Comparison of ENCODE assay signal across 12 mouse cellular contexts in the genomic region with DNA sequence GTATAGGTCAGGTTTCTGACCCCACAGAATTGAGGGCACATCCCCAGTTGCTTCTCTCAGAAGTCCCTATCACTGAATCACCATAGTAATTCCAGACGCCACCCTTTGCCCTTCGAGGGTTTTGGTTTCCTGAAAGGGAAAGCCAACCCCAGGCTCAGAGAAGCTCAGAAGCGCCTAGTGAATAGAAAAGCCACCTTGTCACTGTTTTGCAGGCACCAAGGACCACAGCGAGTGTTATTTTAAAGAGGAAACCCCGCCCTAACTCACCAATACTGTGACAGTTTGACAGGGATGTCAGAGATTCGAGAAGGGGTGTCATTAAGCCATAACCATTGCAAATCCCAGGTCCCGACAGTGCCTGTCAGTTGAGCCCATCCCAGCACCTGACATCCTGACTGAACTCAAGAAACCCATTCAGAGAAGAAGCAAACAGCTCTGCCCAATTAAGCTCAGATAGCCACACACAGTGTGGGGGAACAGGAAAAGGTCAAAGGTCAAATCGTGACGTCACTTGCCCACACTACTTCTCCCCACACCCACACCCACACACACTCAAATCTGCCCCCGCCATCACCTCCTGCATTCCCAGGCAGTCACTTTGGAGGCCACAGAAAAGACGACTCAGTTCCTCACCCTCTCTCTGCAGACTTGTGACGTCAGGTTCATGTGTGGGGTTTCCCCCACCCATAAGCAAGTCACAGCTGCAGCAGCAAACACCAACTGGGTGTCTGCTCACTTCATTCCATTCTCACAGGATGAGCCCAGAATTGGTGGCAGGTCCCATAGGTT. TPM values are rescaled to one million over a fixed set of nuclear protein-coding genes. Genes with fewer than 3 reads are reported as not detected.
DNase-seq lines count a peak whose midpoint lies in the region; ATAC-seq and TF ChIP-seq lines count a peak whose summit lies in the region.
"Had no signal": no experiment of that assay in that cellular context is flagged by ENCODE, and none has a peak within 500 bp of the region (broad histone marks: within the 10 kb centered on the region; RNA-seq: fewer than 3 reads in every experiment).

No protein-coding gene starts in this region.

- no peaks in the 10 kb centered on the region for H3K36me3 ChIP-seq in embryonic facial prominence, embryonic 14.5 days (ENCODE audit: control insufficient read depth, insufficient read depth, low read length)
- no peaks in the 10 kb centered on the region for H3K36me3 ChIP-seq in embryonic facial prominence, embryonic 10.5 days (replicated peaks)
- no peaks in the 10 kb centered on the region for H3K36me3 ChIP-seq in myocyte (ENCODE audit: control insufficient read depth, insufficient read depth)
- no peaks in the 10 kb centered on the region for H3K36me3 ChIP-seq in heart, embryonic 10.5 days
- H3K36me3 ChIP-seq: G1E had no signal

- no peak for TF ChIP-seq CTCF in gastrocnemius, adult 2 months (IDR thresholded peaks at IDR 0.05)

- intact Hi-C loops in gastrocnemius, adult 2 months (cut with DNase I) = no loop called here

- no peak overlapping the region for H3K4me3 ChIP-seq in embryonic facial prominence, embryonic 14.5 days (ENCODE audit: low read depth, low read length)
- no peak overlapping the region for H3K4me3 ChIP-seq in embryonic facial prominence, embryonic 10.5 days
- no peak overlapping the region for H3K4me3 ChIP-seq in myocyte
- no peak overlapping the region for H3K4me3 ChIP-seq in heart, embryonic 10.5 days
- no peak overlapping the region for H3K4me3 ChIP-seq in gastrocnemius, adult 2 months

- H3K9me3 ChIP-seq in embryonic facial prominence, embryonic 14.5 days (ENCODE audit: control insufficient read depth, low read length) = no peaks in the 10 kb centered on the region
- no peaks in the 10 kb centered on the region for H3K9me3 ChIP-seq in embryonic facial prominence, embryonic 10.5 days
- no peaks in the 10 kb centered on the region for H3K9me3 ChIP-seq in heart, embryonic 10.5 days
- H3K9me3 ChIP-seq: G1E had no signal

- H3K4me2 ChIP-seq in embryonic facial prominence, embryonic 14.5 days (ENCODE audit: low read depth, low read length) = no peak overlapping the region
- H3K4me2 ChIP-seq in myocyte (ENCODE audit: low read depth) = peak overlapping the region; percentile 67

- peak; percentile 16 for DNase-seq in embryonic facial prominence, embryonic 14.5 days (ENCODE audit: low spot score)
- DNase-seq in embryonic facial prominence, embryonic 10.5 days (ENCODE audit: low spot score) = no peak
- peak; percentile 73 for DNase-seq in 416B (ENCODE audit: low read depth)
- no peak for DNase-seq in heart, embryonic 10.5 days (ENCODE audit: low spot score)
- no peak for DNase-seq in gastrocnemius, adult 2 months
- no peak for DNase-seq in embryo, embryonic 9.5 days (ENCODE audit: extremely low spot score)
- DNase-seq: cerebellum, postnatal 14 days; heart, adult 11 months; kidney, postnatal 4 days had no signal

- 47% methylated on average over 12 of the region's 12 CpGs for WGBS in embryonic facial prominence, embryonic 14.5 days
- 50% methylated on average over 12 of the region's 12 CpGs for WGBS in embryonic facial prominence, embryonic 10.5 days
- WGBS in heart, embryonic 10.5 days = 50% methylated on average over 12 of the region's 12 CpGs

- H3K79me2 ChIP-seq in myocyte (ENCODE audit: control insufficient read depth, insufficient read depth) = peaks cover 61% of the 10 kb centered on the region

- no peak overlapping the region for H3ac ChIP-seq in myocyte (ENCODE audit: control insufficient read depth, insufficient read length)

- H3K4me1 ChIP-seq in embryonic facial prominence, embryonic 14.5 days (ENCODE audit: control insufficient read depth, insufficient read depth, low read length) = 0 out of 2 replicates have a peak, but pooled peaks cover 10% of the 10 kb centered on the region
- peaks cover 36% of the 10 kb centered on the region for H3K4me1 ChIP-seq in embryonic facial prominence, embryonic 10.5 days
- peaks cover 65% of the 10 kb centered on the region for H3K4me1 ChIP-seq in heart, embryonic 10.5 days

- ATAC-seq in embryonic facial prominence, embryonic 14.5 days (ENCODE audit: low read depth) = no peak
- peak; percentile 67 for ATAC-seq in common myeloid progenitor, adult 5-6 weeks (replicated peaks; ENCODE audit: low read depth, poor library complexity, severe bottlenecking)

- no peak for TF ChIP-seq POLR2A in myocyte (IDR thresholded peaks at IDR 0.05; ENCODE audit: insufficient read length, low read depth)

- no peaks in the 10 kb centered on the region for H3K27me3 ChIP-seq in embryonic facial prominence, embryonic 14.5 days (replicated peaks; ENCODE audit: control insufficient read depth, insufficient read depth, low read length)
- peaks cover 36% of the 10 kb centered on the region for H3K27me3 ChIP-seq in embryonic facial prominence, embryonic 10.5 days (replicated peaks; ENCODE audit: low read depth, poor library complexity, severe bottlenecking)
- H3K27me3 ChIP-seq in myocyte (ENCODE audit: control insufficient read depth, insufficient read depth, insufficient read length) = no peaks in the 10 kb centered on the region
- no peaks in the 10 kb centered on the region for H3K27me3 ChIP-seq in heart, embryonic 10.5 days (ENCODE audit: insufficient read depth, poor library complexity, severe bottlenecking)

- H3K27ac ChIP-seq in embryonic facial prominence, embryonic 14.5 days (replicated peaks; ENCODE audit: low read depth, low read length) = no peak overlapping the region
- H3K27ac ChIP-seq in embryonic facial prominence, embryonic 10.5 days (replicated peaks) = no peak overlapping the region
- no peak overlapping the region for H3K27ac ChIP-seq in heart, embryonic 10.5 days
- H3K27ac ChIP-seq in gastrocnemius, adult 2 months = no peak overlapping the region

- H3K9ac ChIP-seq in embryonic facial prominence, embryonic 14.5 days (ENCODE audit: low read depth, low read length) = no peak overlapping the region

TF ChIP-seq in myocyte, 11 proteins besides CTCF, POLR2A, EP300 and RAD21:
- TF ChIP-seq MYOG (IDR thresholded peaks at IDR 0.05; ENCODE audit: control insufficient read depth in 1 of 3, insufficient read depth in 1 of 3, insufficient read length in 2 of 3, low read depth in 2 of 3) (peak; percentile 14 to 90 (median 37)), MAX (IDR thresholded peaks at IDR 0.05; ENCODE audit: low read depth) (no peak), SRF (IDR thresholded peaks at IDR 0.05; ENCODE audit: control insufficient read depth, insufficient read length, low read depth) (no peak), TCF12 (IDR thresholded peaks at IDR 0.05; ENCODE audit: insufficient read depth, poor library complexity, severe bottlenecking) (peak; percentile 36), CEBPB (IDR thresholded peaks at IDR 0.05; ENCODE audit: insufficient read depth, poor library complexity, severe bottlenecking) (no peak), E2F4 (IDR thresholded peaks at IDR 0.05; ENCODE audit: insufficient read depth) (no peak), MYOD1 (IDR thresholded peaks at IDR 0.05; ENCODE audit: control insufficient read depth in 1 of 3, insufficient read length in 2 of 3, low read depth in 2 of 3) (peak; percentile 18 to 90 (median 80))

RNA-seq across cellular contexts. Expression of a gene that starts 35.2 kb away (rescaled TPM):
- 1.2 and 1.8 TPM in 2 replicates for polyA plus RNA-seq in embryonic facial prominence, embryonic 14.5 days (2014; fragmentation: Nextera tagmentation; extraction: Ambion mirVana)
- polyA plus RNA-seq in embryonic facial prominence, embryonic 10.5 days (2016; fragmentation: Nextera tagmentation; extraction: Ambion mirVana) = 0.10 and 0.40 TPM in 2 replicates
- 7.4 and 11.2 TPM in 2 replicates for total RNA-seq in common myeloid progenitor, adult 5-6 weeks (2017)
- polyA plus RNA-seq in myocyte (2012; fragmentation: generic; extraction: Trizol) = 6.5 TPM
- polyA plus RNA-seq in heart, embryonic 10.5 days (2016; fragmentation: Nextera tagmentation; extraction: Ambion mirVana) = 0.88 and 0.99 TPM in 2 replicates
- 1 to 10 TPM; 4.3 to 8.2 TPM for total RNA-seq in gastrocnemius, adult 2 months (2021)

Comparison
In these comparisons a context has a peak if more than half of its experiments do, and no peak if none do; other contexts are left out.
1. DNase-seq: peak in embryonic facial prominence, embryonic 14.5 days (single experiment) and 416B (single experiment); none in embryonic facial prominence, embryonic 10.5 days (single experiment), heart, embryonic 10.5 days (single experiment), gastrocnemius, adult 2 months (single experiment) and embryo, embryonic 9.5 days (single experiment).